ENCODE assay signal across 9 mouse cellular contexts in the genomic region with DNA sequence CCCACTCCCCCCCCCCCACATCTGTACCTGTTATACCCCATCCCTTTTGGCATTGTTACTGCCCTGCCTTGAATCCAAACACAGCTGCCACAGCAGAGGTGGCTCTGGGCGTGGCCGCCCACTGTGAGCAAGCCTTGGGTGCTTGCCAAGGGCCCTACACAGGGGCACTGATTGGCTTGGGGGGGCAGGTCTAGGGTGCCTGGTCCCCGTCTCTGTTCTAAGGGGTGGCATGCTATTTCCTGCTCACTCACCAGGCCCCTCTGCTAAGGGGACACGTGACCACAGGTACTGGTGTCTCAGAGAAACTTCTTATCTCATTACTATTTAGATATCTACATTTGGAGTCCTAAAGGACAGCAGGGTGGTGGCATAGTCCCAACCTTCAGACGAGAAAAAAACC. TPM values are rescaled to one million over a fixed set of nuclear protein-coding genes. Genes with fewer than 3 reads are reported as not detected.
A peak's percentile ranks its signal among the peaks of the same experiment; 100 is the strongest.
DNase-seq lines count a peak whose midpoint lies in the region; ATAC-seq lines count a peak whose summit lies in the region.
"Had no signal": no experiment of that assay in that cellular context is flagged by ENCODE, and none has a peak within 500 bp of the region (broad histone marks: within the 10 kb centered on the region; RNA-seq: fewer than 3 reads in every experiment).

No protein-coding gene starts in this region.

- H3K4me1 ChIP-seq in heart, embryonic 11.5 days (ENCODE audit: control insufficient read depth, insufficient read depth, low read length): peaks cover 43% of the 10 kb centered on the region

- no peaks in the 10 kb centered on the region for H3K9me3 ChIP-seq in heart, embryonic 11.5 days (replicated peaks; ENCODE audit: control insufficient read depth, low read length)
- H3K9me3 ChIP-seq: embryonic facial prominence, embryonic 15.5 days had no signal

- H3K4me2 ChIP-seq in heart, embryonic 11.5 days: no peak overlapping the region
- H3K4me2 ChIP-seq: embryonic facial prominence, embryonic 15.5 days had no signal

- H3K27me3 ChIP-seq in heart, embryonic 11.5 days (ENCODE audit: control insufficient read depth, insufficient read depth, low read length): peaks cover 11% of the 10 kb centered on the region; the same call in 1 of the 2 replicates

- no peak overlapping the region for H3K4me3 ChIP-seq in heart, embryonic 11.5 days (ENCODE audit: low read depth, low read length)
- H3K4me3 ChIP-seq: embryonic facial prominence, embryonic 15.5 days had no signal

- H3K27ac ChIP-seq in heart, embryonic 11.5 days (ENCODE audit: low read depth, low read length): no peak overlapping the region
- H3K27ac ChIP-seq: embryonic facial prominence, embryonic 15.5 days had no signal

- no peaks in the 10 kb centered on the region for H3K36me3 ChIP-seq in heart, embryonic 11.5 days (ENCODE audit: control insufficient read depth, insufficient read depth, low read length)
- H3K36me3 ChIP-seq: embryonic facial prominence, embryonic 15.5 days had no signal

- 48% methylated on average over 5 of the region's 5 CpGs for WGBS in heart, embryonic 11.5 days (ENCODE audit: insufficient replicate concordance)

- peak; percentile 35 for DNase-seq in gastrocnemius, postnatal 14 days
- DNase-seq in gastrocnemius, postnatal 4 days (ENCODE audit: low spot score in 2 of 2): no peak
- DNase-seq in kidney, postnatal 25 days: peak; percentile 64 to 81
- DNase-seq in embryo, embryonic 9.5 days (ENCODE audit: extremely low spot score): no peak
- DNase-seq in c-Kit-positive CD71-positive TER-119-positive erythroid progenitor cells, embryonic 14.5 days (ENCODE audit: low spot score): no peak
- no peak for DNase-seq in layer of hippocampus, adult 11-12 months (ENCODE audit: low spot score)

- ATAC-seq in heart, embryonic 11.5 days (replicated peaks; ENCODE audit: insufficient number of reproducible peaks, low FRiP score, low TSS enrichment): 0 out of 2 replicates have a peak, but pooled peaks have one; percentile 27
- ATAC-seq in megakaryocyte-erythroid progenitor cell, adult 5-6 weeks (replicated peaks; ENCODE audit: low FRiP score, low TSS enrichment, poor library complexity, severe bottlenecking): peak; percentile 21; the same call in 1 of the 2 replicates

- intact Hi-C loops in gastrocnemius, postnatal 14 days (cut with DNase I; ENCODE audit: low total_unique reads): no loop called here

- no peak overlapping the region for H3K9ac ChIP-seq in heart, embryonic 11.5 days (ENCODE audit: low read depth, low read length)
- H3K9ac ChIP-seq: embryonic facial prominence, embryonic 15.5 days had no signal

RNA-seq across cellular contexts. Expression of a gene that starts 1.9 kb away (rescaled TPM):
- total RNA-seq in gastrocnemius, postnatal 14 days (2021): 1 to 10 TPM in 1 of 2 experiments, under 1 TPM in 1; 0.58 to 1.1 TPM
- total RNA-seq in gastrocnemius, postnatal 4 days (2021): 1 to 10 TPM; 2.8 to 2.9 TPM
- polyA plus RNA-seq in heart, embryonic 11.5 days (2014; fragmentation: Nextera tagmentation; extraction: Ambion mirVana): 1.9 and 2.6 TPM in 2 replicates
- 5.4 and 5.5 TPM in 2 replicates for total RNA-seq in megakaryocyte-erythroid progenitor cell, adult 5-6 weeks (2014; fragmentation: Nextera tagmentation)
- 7.4 and 7.8 TPM in 2 replicates for total RNA-seq in megakaryocyte-erythroid progenitor cell, adult 5-6 weeks (2017)

RNA-seq across cellular contexts. Expression of a gene that starts 28.0 kb away (rescaled TPM):
- total RNA-seq in gastrocnemius, postnatal 14 days (2021): 10 to 100 TPM; 19.5 to 20.3 TPM
- 10 to 100 TPM; 38.4 to 40.3 TPM for total RNA-seq in gastrocnemius, postnatal 4 days (2021)
- 60.6 and 61.9 TPM in 2 replicates for polyA plus RNA-seq in heart, embryonic 11.5 days (2014; fragmentation: Nextera tagmentation; extraction: Ambion mirVana)
- total RNA-seq in megakaryocyte-erythroid progenitor cell, adult 5-6 weeks (2014; fragmentation: Nextera tagmentation): 48.7 and 55.4 TPM in 2 replicates
- 54.7 and 89.5 TPM in 2 replicates for total RNA-seq in megakaryocyte-erythroid progenitor cell, adult 5-6 weeks (2017)

RNA-seq across cellular contexts. Expression of a gene that starts 35.0 kb away (rescaled TPM):
- 10 to 100 TPM in 1 of 2 experiments, 1 to 10 TPM in 1; 7.8 to 12.0 TPM for total RNA-seq in gastrocnemius, postnatal 14 days (2021)
- 10 to 100 TPM; 17.7 to 18.9 TPM for total RNA-seq in gastrocnemius, postnatal 4 days (2021)
- 5.6 and 8.1 TPM in 2 replicates for polyA plus RNA-seq in heart, embryonic 11.5 days (2014; fragmentation: Nextera tagmentation; extraction: Ambion mirVana)
- total RNA-seq in megakaryocyte-erythroid progenitor cell, adult 5-6 weeks (2014; fragmentation: Nextera tagmentation): 6.0 and 7.6 TPM in 2 replicates
- 3.2 and 4.3 TPM in 2 replicates for total RNA-seq in megakaryocyte-erythroid progenitor cell, adult 5-6 weeks (2017)

Comparison
In these comparisons a context has a peak if more than half of its experiments do, and no peak if none do; other contexts are left out.
1. DNase-seq: peak in gastrocnemius, postnatal 14 days (single experiment) and kidney, postnatal 25 days (2 of 2); none in gastrocnemius, postnatal 4 days (0 of 2), embryo, embryonic 9.5 days (single experiment), c-Kit-positive CD71-positive TER-119-positive erythroid progenitor cells, embryonic 14.5 days (single experiment) and layer of hippocampus, adult 11-12 months (single experiment).